Mouse (Mus musculus) induced T-regulatory cell, adult 2 months (primary cell): ENCODE data around the gene Rsrp1.

Experiments used
- DNase-seq: peaks from one replicate; pipeline ENCODE4 v3.0.0-alpha.2; 2012; ENCODE audit warnings: low read depth

Rsrp1 gene

GRCm38 (mm10) chr4:134922111-134922924 is 1.1 kb upstream of the Rsrp1 start:
- DNase-seq = peak; percentile 56

- no peak for DNase-seq
These were observed 507 bp upstream of the Rsrp1 start for GRCm38 (mm10) chr4:134922925-134923244.

- peak; percentile 87 for DNase-seq
These were observed 788 bp downstream of the Rsrp1 start for GRCm38 (mm10) chr4:134924019-134924741.

- peak; percentile 33 for DNase-seq
These were observed 1.8 kb downstream of the Rsrp1 start for GRCm38 (mm10) chr4:134925206-134925605.

GRCm38 (mm10) chr4:134927815-134928463 is 4.5 kb downstream of the Rsrp1 start:
- DNase-seq = peak; percentile 44

GRCm38 (mm10) chr4:134928464-134928836 is 5.1 kb downstream of the Rsrp1 start:
- DNase-seq = peak; percentile 33

GRCm38 (mm10) chr4:134929536-134929935 is 6.1 kb downstream of the Rsrp1 start:
- DNase-seq = peak; percentile 50

GRCm38 (mm10) chr4:134930190-134930589 is 6.8 kb downstream of the Rsrp1 start:
- DNase-seq = no peak

GRCm38 (mm10) chr4:134930684-134931481 is 7.5 kb downstream of the Rsrp1 start, which contains the start of gene Syf2:
Gene Syf2 (plus strand): TSS chr4:134930898.
- peak; percentile 99 for DNase-seq

GRCm38 (mm10) chr4:134937240-134938176 is 14.1 kb downstream of the Rsrp1 start:
- DNase-seq = no peak

GRCm38 (mm10) chr4:134939900-134940299 is 16.5 kb downstream of the Rsrp1 start:
- DNase-seq = no peak

- no peak for DNase-seq
These were observed 20.6 kb downstream of the Rsrp1 start for GRCm38 (mm10) chr4:134943758-134944538.

- peak; percentile 83 for DNase-seq
These were observed 22.8 kb downstream of the Rsrp1 start for GRCm38 (mm10) chr4:134946024-134946744.

- no peak for DNase-seq
These were observed 27.2 kb downstream of the Rsrp1 start for GRCm38 (mm10) chr4:134950518-134951091.

GRCm38 (mm10) chr4:134954461-134954860 is 31.1 kb downstream of the Rsrp1 start:
- DNase-seq = no peak

GRCm38 (mm10) chr4:134955196-134955595 is 31.8 kb downstream of the Rsrp1 start:
- DNase-seq = no peak

- DNase-seq = no peak
These were observed 32.5 kb downstream of the Rsrp1 start for GRCm38 (mm10) chr4:134955845-134956244.

GRCm38 (mm10) chr4:134956328-134956727 is 32.9 kb downstream of the Rsrp1 start:
- DNase-seq = peak; percentile 84
